ENCODE assay signal across 10 mouse cellular contexts in the genomic region with DNA sequence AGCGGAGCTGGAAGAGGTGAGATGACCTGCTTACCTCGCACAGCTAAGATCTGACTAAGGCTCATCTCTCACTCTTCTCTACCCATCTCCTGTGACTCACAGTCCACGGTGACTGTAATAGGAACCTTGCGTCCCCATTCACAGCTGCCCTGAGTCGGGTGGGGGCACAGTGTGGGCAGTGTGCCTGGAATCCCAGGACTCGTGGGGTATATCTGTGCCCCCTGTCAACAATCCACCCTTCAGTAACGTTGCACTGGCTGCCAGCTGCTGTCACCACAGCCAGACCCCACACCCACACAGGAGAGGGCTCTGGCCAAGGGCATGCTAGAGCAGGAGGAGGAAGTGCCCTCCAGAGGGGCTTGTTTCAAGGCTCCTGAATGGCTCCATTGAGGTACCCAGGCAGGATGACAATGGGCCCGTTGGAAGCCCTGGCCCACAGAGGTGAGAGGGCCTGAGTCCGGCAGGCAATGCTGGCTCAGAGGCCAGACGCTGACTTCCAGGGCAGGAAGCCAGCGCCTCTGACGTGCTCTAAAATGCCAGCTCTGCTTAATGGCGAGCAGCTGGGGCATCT.
DNase-seq lines count a peak whose midpoint lies in the region; ATAC-seq lines count a peak whose summit lies in the region.
"Had no signal": no experiment of that assay in that cellular context is flagged by ENCODE, and none has a peak within 500 bp of the region (broad histone marks: within the 10 kb centered on the region; RNA-seq: fewer than 3 reads in every experiment).

No protein-coding gene starts in this region.

- DNase-seq in adrenal gland, postnatal 10 days = peak; percentile 30
- DNase-seq in adrenal gland, postnatal 14 days = no peak
- DNase-seq in midbrain, embryonic 11.5 days (ENCODE audit: low spot score, missing footprints) = no peak
- DNase-seq in embryo, embryonic 10 days (ENCODE audit: low spot score) = no peak
- DNase-seq: lung, postnatal 4 days; right cerebral cortex, adult 18-20 months had no signal

- H3K4me2 ChIP-seq in midbrain, embryonic 13.5 days (replicated peaks) = no peak overlapping the region
- no peak overlapping the region for H3K4me2 ChIP-seq in midbrain, embryonic 11.5 days
- H3K4me2 ChIP-seq in heart, embryonic 14.5 days (ENCODE audit: low read length) = no peak overlapping the region
- no peak overlapping the region for H3K4me2 ChIP-seq in stomach, embryonic 15.5 days
- H3K4me2 ChIP-seq in kidney, embryonic 16.5 days (replicated peaks; ENCODE audit: low read depth, low read length) = no peak overlapping the region

- no peak overlapping the region for H3K9ac ChIP-seq in midbrain, embryonic 13.5 days (replicated peaks)
- H3K9ac ChIP-seq in midbrain, embryonic 11.5 days (ENCODE audit: low read length) = no peak overlapping the region
- H3K9ac ChIP-seq in heart, embryonic 14.5 days (ENCODE audit: low read length) = peak overlapping the region; percentile 38; the same call in 1 of the 2 replicates
- no peak overlapping the region for H3K9ac ChIP-seq in stomach, embryonic 15.5 days
- no peak overlapping the region for H3K9ac ChIP-seq in kidney, embryonic 16.5 days (replicated peaks; ENCODE audit: low read length)

- peaks cover 42% of the 10 kb centered on the region for H3K4me1 ChIP-seq in midbrain, embryonic 13.5 days (replicated peaks)
- H3K4me1 ChIP-seq in midbrain, embryonic 11.5 days (ENCODE audit: control insufficient read depth, insufficient read depth, low read length) = peaks cover 3% of the 10 kb centered on the region
- peaks cover 27 to 47% of the 10 kb centered on the region in 2 experiments for H3K4me1 ChIP-seq in heart, embryonic 14.5 days (ENCODE audit: control insufficient read depth in 2 of 2, insufficient read depth in 2 of 2, low read length in 2 of 2)
- H3K4me1 ChIP-seq in stomach, embryonic 15.5 days = no peaks in the 10 kb centered on the region
- no peaks in the 10 kb centered on the region for H3K4me1 ChIP-seq in kidney, embryonic 16.5 days (ENCODE audit: insufficient read depth, low read length)

- ATAC-seq in midbrain, embryonic 13.5 days = peak; percentile 53; the same call in 1 of the 2 replicates
- ATAC-seq in midbrain, embryonic 11.5 days (ENCODE audit: low FRiP score) = no peak
- peak; percentile 52 for ATAC-seq in heart, embryonic 14.5 days (ENCODE audit: insufficient number of reproducible peaks, insufficient read depth, low FRiP score, low read depth)
- peak; percentile 15; the same call in 1 of the 2 replicates for ATAC-seq in stomach, embryonic 15.5 days (ENCODE audit: insufficient read depth, low FRiP score, low read depth)
- ATAC-seq in kidney, embryonic 16.5 days (ENCODE audit: low FRiP score, low TSS enrichment) = no peak

- H3K27ac ChIP-seq in midbrain, embryonic 13.5 days = no peak overlapping the region
- no peak overlapping the region for H3K27ac ChIP-seq in midbrain, embryonic 11.5 days (ENCODE audit: low read depth, low read length)
- H3K27ac ChIP-seq in heart, embryonic 14.5 days (replicated peaks in 1 of 2; ENCODE audit: control insufficient read depth in 1 of 2, insufficient read depth in 1 of 2, low read depth in 2 of 2, low read length in 2 of 2) = 0 out of 4 replicates have a peak overlapping the region, but pooled peaks of 1 of the 2 experiments have one; percentile 16
- no peak overlapping the region for H3K27ac ChIP-seq in stomach, embryonic 15.5 days
- H3K27ac ChIP-seq in kidney, embryonic 16.5 days (ENCODE audit: low read length) = no peak overlapping the region

- H3K9me3 ChIP-seq in midbrain, embryonic 13.5 days = no peaks in the 10 kb centered on the region
- no peaks in the 10 kb centered on the region for H3K9me3 ChIP-seq in midbrain, embryonic 11.5 days (ENCODE audit: control insufficient read depth, low read length)
- H3K9me3 ChIP-seq in heart, embryonic 14.5 days (ENCODE audit: control insufficient read depth, low read length) = no peaks in the 10 kb centered on the region
- H3K9me3 ChIP-seq in stomach, embryonic 15.5 days = no peaks in the 10 kb centered on the region
- H3K9me3 ChIP-seq in kidney, embryonic 16.5 days (ENCODE audit: low read length) = no peaks in the 10 kb centered on the region

- no peaks in the 10 kb centered on the region for H3K27me3 ChIP-seq in midbrain, embryonic 13.5 days
- H3K27me3 ChIP-seq in midbrain, embryonic 11.5 days (ENCODE audit: control insufficient read depth, insufficient read depth, low read length) = no peaks in the 10 kb centered on the region
- H3K27me3 ChIP-seq in heart, embryonic 14.5 days (ENCODE audit: control insufficient read depth, insufficient read depth, low read length) = no peaks in the 10 kb centered on the region
- H3K27me3 ChIP-seq in stomach, embryonic 15.5 days (replicated peaks) = no peaks in the 10 kb centered on the region
- H3K27me3 ChIP-seq in kidney, embryonic 16.5 days (ENCODE audit: insufficient read depth, low read length) = no peaks in the 10 kb centered on the region

- H3K4me3 ChIP-seq in midbrain, embryonic 13.5 days (replicated peaks) = no peak overlapping the region
- no peak overlapping the region for H3K4me3 ChIP-seq in midbrain, embryonic 11.5 days (ENCODE audit: low read depth, low read length)
- H3K4me3 ChIP-seq in heart, embryonic 14.5 days (ENCODE audit: control insufficient read depth in 1 of 2, insufficient read depth in 1 of 2, low read depth in 1 of 2, low read length in 2 of 2) = no peak overlapping the region
- no peak overlapping the region for H3K4me3 ChIP-seq in stomach, embryonic 15.5 days (replicated peaks)
- H3K4me3 ChIP-seq in kidney, embryonic 16.5 days (ENCODE audit: low read length) = no peak overlapping the region

- 75% methylated on average over 13 of the region's 13 CpGs for WGBS in midbrain, embryonic 13.5 days
- WGBS in midbrain, embryonic 11.5 days = 83% methylated on average over 13 of the region's 13 CpGs
- 46% methylated on average over 13 of the region's 13 CpGs for WGBS in heart, embryonic 14.5 days
- WGBS in stomach, embryonic 15.5 days = 67% methylated on average over 13 of the region's 13 CpGs
- 64% methylated on average over 13 of the region's 13 CpGs for WGBS in kidney, embryonic 16.5 days

- H3K36me3 ChIP-seq in midbrain, embryonic 13.5 days = no peaks in the 10 kb centered on the region
- no peaks in the 10 kb centered on the region for H3K36me3 ChIP-seq in midbrain, embryonic 11.5 days (ENCODE audit: control insufficient read depth, insufficient read depth, low read length)
- no peaks in the 10 kb centered on the region for H3K36me3 ChIP-seq in heart, embryonic 14.5 days (ENCODE audit: control insufficient read depth, insufficient read depth, low read length)
- H3K36me3 ChIP-seq in stomach, embryonic 15.5 days = no peaks in the 10 kb centered on the region
- no peaks in the 10 kb centered on the region for H3K36me3 ChIP-seq in kidney, embryonic 16.5 days (ENCODE audit: insufficient read depth, low read length)

Comparison
In these comparisons a context has a peak if more than half of its experiments do, and no peak if none do; other contexts are left out.
1. ATAC-seq: peak in midbrain, embryonic 13.5 days (single experiment), heart, embryonic 14.5 days (single experiment) and stomach, embryonic 15.5 days (single experiment); none in midbrain, embryonic 11.5 days (single experiment) and kidney, embryonic 16.5 days (single experiment).